In the genomic region with DNA sequence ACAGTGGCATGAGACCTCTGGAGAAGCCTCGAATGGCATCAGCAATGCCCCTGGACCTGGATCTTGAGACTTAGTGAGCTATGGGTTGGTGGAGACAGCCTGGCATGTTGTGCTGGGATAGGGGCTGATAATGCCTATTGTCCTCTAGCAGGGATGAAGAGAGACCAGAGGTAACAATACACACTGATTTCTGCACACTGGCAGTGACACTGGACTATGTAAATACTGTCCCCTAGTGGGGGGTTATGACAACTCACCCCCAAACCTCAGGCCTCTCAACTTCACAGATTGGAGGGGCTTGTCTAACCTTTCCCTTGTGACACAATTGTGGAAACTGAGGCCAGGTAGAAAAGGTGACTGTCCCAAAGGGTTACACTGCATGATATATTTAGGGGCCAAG, we compare ENCODE assay signal across 10 mouse cellular contexts.
A peak's percentile ranks its signal among the peaks of the same experiment; 100 is the strongest.
DNase-seq lines count a peak whose midpoint lies in the region; ATAC-seq and TF ChIP-seq lines count a peak whose summit lies in the region.
"Had no signal": no experiment of that assay in that cellular context is flagged by ENCODE, and none has a peak within 500 bp of the region (broad histone marks: within the 10 kb centered on the region; RNA-seq: fewer than 3 reads in every experiment).

No protein-coding gene starts in this region.

- no peak for TF ChIP-seq POLR2A in MEL (IDR thresholded peaks at IDR 0.05; ENCODE audit: control insufficient read depth in 1 of 2, insufficient read depth in 1 of 2, low read depth in 1 of 2, low read length in 2 of 2, poor library complexity in 1 of 2)

- DNase-seq in liver, postnatal 0 days = no peak
- DNase-seq in MEL (ENCODE audit: low read depth, low spot score) = no peak
- DNase-seq in embryonic facial prominence, embryonic 10.5 days (ENCODE audit: low spot score) = peak; percentile 52
- DNase-seq in hindlimb bud, embryonic 11.5 days (ENCODE audit: extremely low spot score, low read depth, low spot score) = peak; percentile 22
- no peak for DNase-seq in urinary bladder, postnatal 25 days (ENCODE audit: low spot score)
- no peak for DNase-seq in urinary bladder, postnatal 4 days (ENCODE audit: low spot score in 2 of 2)

- TF ChIP-seq CTCF in liver, postnatal 0 days (IDR thresholded peaks at IDR 0.05; ENCODE audit: low read depth) = peak; percentile 81
- peak in 2 of 3 experiments; percentile 29 to 40; a peak in 2 of 6 replicates for TF ChIP-seq CTCF in MEL (IDR thresholded peaks at IDR 0.05 in 2 of 3, conservative IDR thresholded peaks at IDR 0.05 in 1 of 3; ENCODE audit: control insufficient read depth in 1 of 3, insufficient read depth in 1 of 3, low read depth in 2 of 3, low read length in 3 of 3, poor library complexity in 1 of 3, severe bottlenecking in 1 of 3)

- no peak overlapping the region for H3K27ac ChIP-seq in liver, postnatal 0 days (ENCODE audit: low read depth)
- H3K27ac ChIP-seq in liver, embryonic 12.5 days = no peak overlapping the region
- no peak overlapping the region for H3K27ac ChIP-seq in MEL (ENCODE audit: control insufficient read depth, low read depth, low read length)
- peak overlapping the region; percentile 80 for H3K27ac ChIP-seq in embryonic facial prominence, embryonic 10.5 days (replicated peaks)
- H3K27ac ChIP-seq: limb, embryonic 13.5 days had no signal

- no peaks in the 10 kb centered on the region for H3K9me3 ChIP-seq in liver, postnatal 0 days (ENCODE audit: low read length)
- no peaks in the 10 kb centered on the region for H3K9me3 ChIP-seq in liver, embryonic 12.5 days (replicated peaks)
- no peaks in the 10 kb centered on the region for H3K9me3 ChIP-seq in MEL (replicated peaks; ENCODE audit: insufficient read depth, low read length)
- H3K9me3 ChIP-seq in embryonic facial prominence, embryonic 10.5 days = no peaks in the 10 kb centered on the region
- H3K9me3 ChIP-seq: limb, embryonic 13.5 days had no signal

- H3K4me3 ChIP-seq in liver, postnatal 0 days (ENCODE audit: low read depth, low read length) = no peak overlapping the region
- H3K4me3 ChIP-seq in liver, embryonic 12.5 days = no peak overlapping the region
- no peak overlapping the region for H3K4me3 ChIP-seq in MEL (ENCODE audit: control insufficient read depth in 1 of 2, insufficient read depth in 1 of 2, low read depth in 2 of 2, low read length in 2 of 2)
- no peak overlapping the region for H3K4me3 ChIP-seq in embryonic facial prominence, embryonic 10.5 days
- H3K4me3 ChIP-seq: erythroblast, embryonic 14.5 days; limb, embryonic 13.5 days had no signal

- H3K9ac ChIP-seq in liver, postnatal 0 days (replicated peaks) = no peak overlapping the region
- no peak overlapping the region for H3K9ac ChIP-seq in liver, embryonic 12.5 days
- no peak overlapping the region for H3K9ac ChIP-seq in MEL (ENCODE audit: control insufficient read depth, low read depth, low read length, poor library complexity, severe bottlenecking)
- H3K9ac ChIP-seq: limb, embryonic 13.5 days had no signal

- TF ChIP-seq EP300 in liver, postnatal 0 days (IDR thresholded peaks at IDR 0.05; ENCODE audit: low read depth) = no peak
- TF ChIP-seq EP300 in MEL (IDR thresholded peaks at IDR 0.05; ENCODE audit: low read depth in 1 of 2, low read length in 2 of 2) = no peak

- TF ChIP-seq RAD21 in MEL (IDR thresholded peaks at IDR 0.05; ENCODE audit: low read depth, low read length) = peak; percentile 30

- WGBS in liver, postnatal 0 days (ENCODE audit: insufficient replicate concordance) = 58% methylated on average over 1 of the region's 1 CpGs
- WGBS in liver, embryonic 12.5 days (ENCODE audit: insufficient replicate concordance) = 71% methylated on average over 1 of the region's 1 CpGs
- 76% methylated on average over 1 of the region's 1 CpGs for WGBS in embryonic facial prominence, embryonic 10.5 days

- H3K27me3 ChIP-seq in liver, postnatal 0 days (ENCODE audit: insufficient read depth, low read length) = no peaks in the 10 kb centered on the region
- H3K27me3 ChIP-seq in liver, embryonic 12.5 days (replicated peaks) = no peaks in the 10 kb centered on the region
- H3K27me3 ChIP-seq in MEL (ENCODE audit: control insufficient read depth in 1 of 2, insufficient read depth in 2 of 2, low read length in 2 of 2) = no peaks in the 10 kb centered on the region
- no peaks in the 10 kb centered on the region for H3K27me3 ChIP-seq in embryonic facial prominence, embryonic 10.5 days (replicated peaks; ENCODE audit: low read depth, poor library complexity, severe bottlenecking)
- H3K27me3 ChIP-seq: limb, embryonic 13.5 days had no signal

- no peaks in the 10 kb centered on the region for H3K79me2 ChIP-seq in MEL (ENCODE audit: control insufficient read depth, insufficient read depth, low read length, poor library complexity)

- H3K4me2 ChIP-seq in liver, postnatal 0 days (ENCODE audit: low read depth, low read length) = no peak overlapping the region
- no peak overlapping the region for H3K4me2 ChIP-seq in liver, embryonic 12.5 days
- H3K4me2 ChIP-seq: limb, embryonic 13.5 days had no signal

- ATAC-seq in liver, postnatal 0 days = no peak
- no peak for ATAC-seq in liver, embryonic 12.5 days
- ATAC-seq in megakaryocyte-erythroid progenitor cell, adult 5-6 weeks (replicated peaks; ENCODE audit: low FRiP score, low TSS enrichment, poor library complexity, severe bottlenecking) = 0 out of 2 replicates have a peak, but pooled peaks have one; percentile 41

- H3K36me3 ChIP-seq in liver, postnatal 0 days (replicated peaks; ENCODE audit: insufficient read depth, low read length) = no peaks in the 10 kb centered on the region
- no peaks in the 10 kb centered on the region for H3K36me3 ChIP-seq in liver, embryonic 12.5 days
- no peaks in the 10 kb centered on the region for H3K36me3 ChIP-seq in MEL (ENCODE audit: control insufficient read depth in 1 of 2, insufficient read depth in 2 of 2, low read length in 2 of 2)
- H3K36me3 ChIP-seq in embryonic facial prominence, embryonic 10.5 days (replicated peaks) = no peaks in the 10 kb centered on the region
- H3K36me3 ChIP-seq: limb, embryonic 13.5 days had no signal

- no peaks in the 10 kb centered on the region for H3K4me1 ChIP-seq in liver, postnatal 0 days (ENCODE audit: insufficient read depth)
- H3K4me1 ChIP-seq in liver, embryonic 12.5 days = no peaks in the 10 kb centered on the region
- no peaks in the 10 kb centered on the region for H3K4me1 ChIP-seq in MEL (ENCODE audit: control insufficient read depth in 1 of 2, insufficient read depth in 2 of 2, low read length in 2 of 2)
- peaks cover 4% of the 10 kb centered on the region for H3K4me1 ChIP-seq in embryonic facial prominence, embryonic 10.5 days

TF ChIP-seq in MEL, 35 proteins besides CTCF, POLR2A, EP300 and RAD21:
- TF ChIP-seq SMC3 (IDR thresholded peaks at IDR 0.05; ENCODE audit: low read depth, low read length) (peak; percentile 36; the same call in 1 of the 2 replicates), MEF2A (IDR thresholded peaks at IDR 0.05; ENCODE audit: extremely low read depth, insufficient replicate concordance, low read depth, low read length, poor library complexity, severe bottlenecking) (no peak)

Comparison
In these comparisons a context has a peak if more than half of its experiments do, and no peak if none do; other contexts are left out.
1. DNase-seq: peak in embryonic facial prominence, embryonic 10.5 days (single experiment) and hindlimb bud, embryonic 11.5 days (single experiment); none in liver, postnatal 0 days (single experiment), MEL (single experiment), urinary bladder, postnatal 25 days (single experiment) and urinary bladder, postnatal 4 days (0 of 2).